Mouse (Mus musculus) ovary, adult 2 months (tissue): ENCODE data around the gene Olfr761. TPM values are rescaled to one million over a fixed set of nuclear protein-coding genes. Genes with fewer than 3 reads are reported as not detected.

ENCODE experiments used
- polyA plus RNA-seq: library from polyadenylated mRNA; depleted of rRNA; stranded (reverse); fragments of >200 nt; gene quantifications from 2 replicates; pipeline ENCODE4 v1.2.3, GENCODE M21; 2012; rRNA removed

The Olfr761 gene
- not detected in 2 replicates for polyA plus RNA-seq

GRCm38 (mm10) chr17:37952979-37953378 is at the start of gene Olfr761:
TSS of gene Olfr761 (minus strand) at chr17:37953079.

GRCm38 (mm10) chr17:37920248-37920647 is 32.6 kb downstream of the Olfr761 start, which contains the start of gene Olfr128:
TSS of gene Olfr128 (plus strand) at chr17:37920548.

Other genes with a start within 250 kb of the Olfr761 start
- gene Olfr120, start 231.3 kb downstream of the Olfr761 start, polyA plus RNA-seq: not detected in 2 replicates
- gene Olfr121, start 204.2 kb downstream of the Olfr761 start, polyA plus RNA-seq: not detected in 2 replicates
- gene Olfr122, start 184.5 kb downstream of the Olfr761 start, polyA plus RNA-seq: not detected in 2 replicates
- not detected in 2 replicates for gene Olfr123, start 159.6 kb downstream of the Olfr761 start, polyA plus RNA-seq
- gene Olfr124, start 153.2 kb downstream of the Olfr761 start, polyA plus RNA-seq: not detected in 2 replicates
- gene Olfr125, start 120.1 kb downstream of the Olfr761 start, polyA plus RNA-seq: not detected in 2 replicates
- not detected in 2 replicates for gene Olfr126, start 105.6 kb downstream of the Olfr761 start, polyA plus RNA-seq
- gene Olfr127, start 52.6 kb downstream of the Olfr761 start, polyA plus RNA-seq: not detected in 2 replicates
- not detected in 2 replicates for gene Olfr128, start 32.5 kb downstream of the Olfr761 start, polyA plus RNA-seq
- not detected in 2 replicates for gene Olfr129, start 107.0 kb upstream of the Olfr761 start, polyA plus RNA-seq
- gene Olfr130, start 110.8 kb upstream of the Olfr761 start, polyA plus RNA-seq: not detected in 2 replicates
- gene Olfr131, start 135.6 kb upstream of the Olfr761 start, polyA plus RNA-seq: not detected in 2 replicates
- gene Olfr132, start 181.4 kb upstream of the Olfr761 start, polyA plus RNA-seq: not detected in 2 replicates
- not detected in 2 replicates for gene Olfr133, start 192.2 kb upstream of the Olfr761 start, polyA plus RNA-seq
- not detected in 2 replicates for gene Olfr134, start 218.3 kb upstream of the Olfr761 start, polyA plus RNA-seq